Mouse (Mus musculus) heart, embryonic 15.5 days (tissue): Measurements from ENCODE around the gene Cobll1. TPM values are rescaled to one million over a fixed set of nuclear protein-coding genes. Genes with fewer than 3 reads are reported as not detected.

Experiments used
- ATAC-seq: fragments of 200-750 bp; cut with Nextera tagmentation; replicated peaks from 2 replicates; pipeline ENCODE4 v1.8.0; 2017; ENCODE audit warnings: low read depth, moderate TSS enrichment; ENCODE audit not compliant: insufficient number of reproducible peaks, insufficient read depth, low FRiP score
- H3K27ac ChIP-seq: fragments of 300-500 bp; sonication (generic); 2 replicates; pipeline ENCODE4 v1.5.1; 2015; ENCODE audit warnings: mild to moderate bottlenecking, inconsistent platforms
- H3K27me3 ChIP-seq: fragments of 300-500 bp; sonication (generic); 2 replicates; pipeline ENCODE4 v1.6.1; 2015; ENCODE audit warnings: inconsistent platforms
- H3K36me3 ChIP-seq: fragments of 300-500 bp; sonication (generic); 2 replicates; pipeline ENCODE4 v1.6.1; 2015; ENCODE audit warnings: mild to moderate bottlenecking, inconsistent platforms
- H3K4me1 ChIP-seq: fragments of 300-500 bp; sonication (generic); replicated peaks from 2 replicates; pipeline ENCODE4 v1.6.1; 2015; ENCODE audit warnings: inconsistent platforms
- H3K4me2 ChIP-seq: fragments of 300-500 bp; sonication (generic); 2 replicates; pipeline ENCODE4 v1.6.1; 2015; ENCODE audit warnings: inconsistent platforms, mild to moderate bottlenecking, moderate library complexity
- H3K4me3 ChIP-seq: fragments of 300-500 bp; sonication (generic); 2 replicates; pipeline ENCODE4 v1.5.1; 2015; ENCODE audit warnings: mild to moderate bottlenecking, inconsistent platforms
- H3K9ac ChIP-seq: fragments of 300-500 bp; sonication (generic); 2 replicates; pipeline ENCODE4 v1.6.1; 2015; ENCODE audit warnings: mild to moderate bottlenecking, inconsistent platforms
- H3K9me3 ChIP-seq: fragments of 300-500 bp; sonication (generic); replicated peaks from 2 replicates; pipeline ENCODE4 v1.6.1; 2016; ENCODE audit warnings: inconsistent platforms
- WGBS: fragments of 180-500 bp; shearing (Covaris S2); methylation state at CpG from one replicate; pipeline ENCODE4 v1.1.7; 2015; ENCODE audit warnings: mixed read lengths; 5-methylcytosine and 5-hydroxymethylcytosine counted together
- polyA plus RNA-seq: library from polyadenylated mRNA; unstranded; fragments of >200 nt; fragmentation: Nextera tagmentation; extraction: Ambion mirVana; gene quantifications from 2 replicates; pipeline ENCODE4 v1.2.1, GENCODE M21; 2015

Cobll1 gene
- polyA plus RNA-seq, 1 experiment from 2014 or later, result 9.9 TPM

DNA sequence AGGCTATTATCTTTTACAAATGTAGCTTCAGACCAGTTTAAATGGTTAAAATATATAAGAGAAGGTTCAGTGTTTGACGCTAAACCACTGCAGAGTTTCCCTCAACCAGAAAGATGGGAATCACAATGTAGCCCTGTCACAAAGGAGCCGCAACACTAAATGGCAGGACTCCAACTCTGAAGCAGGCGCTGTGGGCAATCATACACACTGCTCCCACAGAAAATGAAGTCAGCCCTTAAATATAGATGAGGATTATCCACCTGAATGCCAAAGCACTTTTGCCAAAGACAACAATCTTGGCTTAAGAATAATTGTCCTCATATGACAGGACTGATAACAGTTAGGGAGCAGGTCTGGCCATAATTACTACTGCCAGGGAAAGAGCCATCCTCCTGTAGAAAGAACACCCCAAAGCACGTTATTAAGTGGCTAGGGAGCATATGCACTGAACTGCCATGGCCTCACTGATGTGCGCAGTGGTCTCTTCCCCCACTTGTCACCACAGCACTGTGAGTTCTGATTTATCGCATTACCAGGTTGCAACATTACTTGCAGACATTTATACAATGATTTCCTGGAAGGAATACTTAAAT is 98.8 kb downstream of the Cobll1 start:
- H3K27me3 ChIP-seq, result no peaks in the 10 kb centered on the region
- no peak overlapping the region for H3K9ac ChIP-seq
- H3K4me1 ChIP-seq, result peaks cover 21% of the 10 kb centered on the region
- H3K36me3 ChIP-seq, result no peaks in the 10 kb centered on the region
- WGBS, result 28% methylated on average over 6 of the region's 6 CpGs
- peak overlapping the region; percentile 73 for H3K27ac ChIP-seq
- ATAC-seq, result peak; percentile 78
- H3K4me2 ChIP-seq, result peak overlapping the region; percentile 15; the same call in 1 of the 2 replicates
- H3K9me3 ChIP-seq, result no peaks in the 10 kb centered on the region
- H3K4me3 ChIP-seq, result no peak overlapping the region

DNA sequence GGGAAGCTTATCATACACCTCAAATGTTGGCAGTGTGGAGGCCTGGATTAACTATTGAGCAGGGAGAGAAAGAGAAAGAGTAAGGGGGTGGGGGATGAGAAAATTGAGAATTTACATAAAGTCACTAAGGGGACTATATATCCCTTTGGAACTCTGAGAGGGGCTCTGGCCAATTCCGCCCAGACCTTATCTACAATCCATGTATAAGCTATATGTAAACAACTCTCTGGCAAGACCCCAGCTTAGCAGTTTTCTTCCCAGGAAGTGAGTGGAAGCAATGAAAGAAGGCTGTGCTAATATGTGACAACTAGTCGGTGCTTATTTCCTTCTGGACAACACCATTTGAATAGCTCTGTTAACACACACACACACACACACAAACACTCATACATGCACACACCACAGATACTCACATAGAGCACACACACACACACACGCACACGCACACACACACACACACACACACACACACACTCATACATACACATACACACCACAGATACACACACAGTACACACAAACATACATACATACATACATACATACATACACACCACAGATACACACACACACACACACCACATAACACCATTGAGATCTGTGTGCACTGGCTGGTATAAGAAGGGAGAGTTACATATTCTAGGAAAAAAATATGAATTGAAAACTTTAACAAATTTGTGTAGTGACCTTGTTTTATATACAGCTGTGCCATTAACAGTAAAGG is 99.4 kb downstream of the Cobll1 start:
- H3K4me2 ChIP-seq, result no peak overlapping the region
- H3K4me1 ChIP-seq, result peaks cover 21% of the 10 kb centered on the region
- no peaks in the 10 kb centered on the region for H3K36me3 ChIP-seq
- no peak overlapping the region for H3K4me3 ChIP-seq
- no peak for ATAC-seq
- WGBS, result 59% methylated on average over 4 of the region's 4 CpGs
- no peaks in the 10 kb centered on the region for H3K27me3 ChIP-seq
- H3K9ac ChIP-seq, result no peak overlapping the region
- peak overlapping the region; percentile 73 for H3K27ac ChIP-seq
- H3K9me3 ChIP-seq, result no peaks in the 10 kb centered on the region

DNA sequence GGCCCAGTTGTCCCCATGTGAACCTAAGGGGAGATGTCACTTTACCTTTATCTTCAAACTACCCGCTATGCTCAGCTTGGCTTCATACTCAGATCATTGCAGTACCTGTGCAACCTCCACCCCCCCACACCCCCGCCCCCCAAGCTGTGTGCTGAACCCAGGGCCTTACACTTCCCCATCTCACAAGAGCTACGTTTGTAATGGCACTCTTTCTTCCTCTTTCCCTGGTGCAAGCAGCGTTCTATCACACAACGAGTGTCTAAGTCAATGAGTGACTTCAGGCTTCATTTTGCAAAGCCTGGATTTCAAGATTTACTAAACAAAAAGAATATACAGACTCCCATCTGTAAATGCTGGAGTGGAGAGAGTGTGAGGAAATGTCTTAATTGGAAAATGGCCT is 100.2 kb downstream of the Cobll1 start:
- WGBS, result 77% methylated on average over 5 of the region's 5 CpGs
- Histone ChIP-seq H3K4me2 (no peak overlapping the region), H3K36me3 (no peaks in the 10 kb centered on the region), H3K4me1 (peaks cover 21% of the 10 kb centered on the region), H3K27ac (0 out of 2 replicates have a peak overlapping the region, but pooled peaks have one; percentile 73), H3K9ac (no peak overlapping the region), H3K4me3 (no peak overlapping the region), H3K9me3 (no peaks in the 10 kb centered on the region), H3K27me3 (no peaks in the 10 kb centered on the region)
- no peak for ATAC-seq

DNA sequence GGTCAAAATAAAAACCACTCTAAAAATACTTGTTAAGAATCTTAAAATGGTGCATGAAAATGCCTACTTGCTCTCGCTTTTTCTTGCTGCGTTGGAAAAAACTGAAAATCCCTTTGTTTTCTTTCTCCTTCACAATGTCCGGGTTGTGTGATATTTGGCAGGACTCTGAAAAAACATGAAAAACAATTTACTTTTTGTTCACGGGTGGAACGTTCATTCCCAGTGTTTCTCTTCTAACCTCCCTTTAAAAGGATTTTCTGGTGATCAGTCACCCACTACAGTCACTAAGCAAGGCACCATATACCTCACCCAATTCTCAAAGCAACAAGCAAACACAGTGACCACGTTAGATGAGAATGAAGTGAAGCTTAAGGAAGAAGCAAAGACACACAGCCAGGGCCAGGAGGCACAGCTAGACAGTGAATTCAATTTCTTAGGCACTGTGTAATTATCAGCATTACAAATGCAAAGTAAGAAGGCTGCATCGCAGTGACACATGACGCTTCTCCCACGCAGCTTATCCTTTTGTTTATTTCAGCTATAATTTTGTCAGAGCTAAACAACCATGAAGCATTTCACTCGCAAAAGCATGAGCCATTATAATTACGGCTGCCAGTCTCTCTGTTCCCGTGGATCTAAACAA is 112.9 kb downstream of the Cobll1 start:
- no peaks in the 10 kb centered on the region for H3K36me3 ChIP-seq
- H3K4me2 ChIP-seq, result no peak overlapping the region
- H3K27ac ChIP-seq, result no peak overlapping the region
- no peak overlapping the region for H3K9ac ChIP-seq
- H3K4me3 ChIP-seq, result no peak overlapping the region
- no peaks in the 10 kb centered on the region for H3K9me3 ChIP-seq
- peaks cover 13% of the 10 kb centered on the region for H3K4me1 ChIP-seq
- H3K27me3 ChIP-seq, result no peaks in the 10 kb centered on the region
- no peak for ATAC-seq
- WGBS, result 80% methylated on average over 12 of the region's 12 CpGs

DNA sequence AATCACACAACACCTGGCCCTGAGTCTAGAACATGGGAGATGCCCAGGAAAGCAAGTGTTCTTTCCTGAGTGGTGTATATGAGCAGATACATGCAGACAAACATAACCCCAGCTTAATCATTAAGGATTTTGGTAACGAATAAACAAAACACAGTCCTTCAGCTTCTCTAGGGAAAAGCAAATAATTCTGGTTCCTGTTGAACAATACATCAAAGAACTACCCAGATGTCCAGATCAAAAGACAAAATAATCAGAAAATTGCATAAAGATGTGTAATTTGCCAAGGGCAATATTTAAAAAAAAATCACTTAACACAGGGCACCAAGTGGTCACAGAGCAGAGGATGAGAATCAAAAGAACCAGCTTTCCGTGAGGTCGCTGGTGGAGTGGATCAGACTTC is 115.5 kb downstream of the Cobll1 start:
- Histone ChIP-seq H3K4me1 (peaks cover 17% of the 10 kb centered on the region), H3K9me3 (no peaks in the 10 kb centered on the region), H3K27me3 (no peaks in the 10 kb centered on the region), H3K36me3 (no peaks in the 10 kb centered on the region), H3K27ac (no peak overlapping the region), H3K9ac (no peak overlapping the region), H3K4me3 (no peak overlapping the region), H3K4me2 (no peak overlapping the region)
- WGBS, result 86% methylated on average over 3 of the region's 3 CpGs
- ATAC-seq, result no peak

DNA sequence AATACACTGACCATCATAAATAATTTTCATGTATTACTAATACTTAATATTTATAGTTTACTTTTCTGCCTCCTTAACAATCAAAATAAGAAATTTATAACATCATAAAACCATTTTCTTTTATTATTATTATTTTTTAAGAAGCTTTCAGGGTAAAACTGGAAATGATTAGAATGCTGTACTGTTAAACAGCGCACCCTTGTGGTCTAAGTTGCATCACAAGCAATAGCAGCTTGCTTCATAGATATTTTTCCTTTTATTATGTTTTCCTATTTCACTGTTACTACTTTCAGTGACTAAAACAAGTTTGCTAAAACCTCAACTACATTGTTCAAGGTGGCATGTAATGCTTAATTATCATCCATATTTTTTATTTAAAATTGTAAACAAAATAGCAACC is 117.8 kb downstream of the Cobll1 start:
- Histone ChIP-seq H3K9me3 (no peaks in the 10 kb centered on the region), H3K4me3 (no peak overlapping the region), H3K27ac (no peak overlapping the region), H3K9ac (no peak overlapping the region), H3K4me2 (no peak overlapping the region), H3K36me3 (no peaks in the 10 kb centered on the region), H3K4me1 (peaks cover 8% of the 10 kb centered on the region), H3K27me3 (no peaks in the 10 kb centered on the region)
- WGBS, result 3% methylated on average over 1 of the region's 1 CpGs
- ATAC-seq, result no peak

DNA sequence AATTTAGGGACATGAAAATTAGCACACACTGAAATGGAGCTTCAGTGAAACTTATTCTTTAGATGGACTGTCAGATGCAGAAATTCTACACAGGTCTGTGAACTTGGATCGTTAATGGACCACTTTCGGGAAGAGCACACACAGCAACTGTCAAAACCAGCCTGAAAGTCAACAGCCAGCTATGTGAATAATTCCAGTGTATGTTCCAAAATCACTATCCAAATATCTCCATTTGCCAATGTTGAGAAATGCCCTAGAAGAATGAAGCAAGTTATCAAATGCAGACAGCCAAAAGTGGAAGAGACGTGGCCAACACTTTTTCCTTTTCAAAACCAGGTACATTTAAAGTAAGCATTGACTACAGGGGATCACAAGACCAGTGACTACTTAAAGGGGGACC is 118.2 kb downstream of the Cobll1 start:
- no peak overlapping the region for H3K27ac ChIP-seq
- no peak overlapping the region for H3K4me2 ChIP-seq
- no peak overlapping the region for H3K4me3 ChIP-seq
- peaks cover 9% of the 10 kb centered on the region for H3K4me1 ChIP-seq
- H3K9ac ChIP-seq, result no peak overlapping the region
- 65% methylated on average over 3 of the region's 3 CpGs for WGBS
- no peak for ATAC-seq
- H3K36me3 ChIP-seq, result no peaks in the 10 kb centered on the region
- no peaks in the 10 kb centered on the region for H3K27me3 ChIP-seq
- no peaks in the 10 kb centered on the region for H3K9me3 ChIP-seq

DNA sequence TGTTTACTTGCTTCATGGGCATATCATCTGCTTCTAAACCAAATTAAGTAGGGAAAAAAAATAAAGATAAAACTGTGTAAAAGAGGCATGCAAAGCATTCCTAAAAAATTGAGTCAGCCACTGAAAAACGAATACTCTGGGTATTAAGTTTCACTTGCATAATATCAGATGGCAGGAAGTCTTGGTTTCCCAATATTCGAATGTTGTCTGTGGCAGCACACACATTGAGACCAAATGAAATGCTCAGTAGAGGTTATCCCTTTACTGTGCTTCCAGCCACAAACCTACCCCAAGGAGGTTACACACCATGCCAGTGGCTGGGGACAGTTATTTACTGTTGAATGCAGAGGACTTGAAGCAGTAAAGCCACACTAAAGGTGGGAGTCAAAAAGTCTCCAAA is 119.1 kb downstream of the Cobll1 start:
- Histone ChIP-seq H3K27ac (no peak overlapping the region), H3K4me2 (no peak overlapping the region), H3K9me3 (no peaks in the 10 kb centered on the region), H3K27me3 (no peaks in the 10 kb centered on the region), H3K4me3 (no peak overlapping the region), H3K9ac (no peak overlapping the region), H3K4me1 (peaks cover 9% of the 10 kb centered on the region), H3K36me3 (no peaks in the 10 kb centered on the region)
- WGBS, result 66% methylated on average over 2 of the region's 2 CpGs
- ATAC-seq, result no peak

DNA sequence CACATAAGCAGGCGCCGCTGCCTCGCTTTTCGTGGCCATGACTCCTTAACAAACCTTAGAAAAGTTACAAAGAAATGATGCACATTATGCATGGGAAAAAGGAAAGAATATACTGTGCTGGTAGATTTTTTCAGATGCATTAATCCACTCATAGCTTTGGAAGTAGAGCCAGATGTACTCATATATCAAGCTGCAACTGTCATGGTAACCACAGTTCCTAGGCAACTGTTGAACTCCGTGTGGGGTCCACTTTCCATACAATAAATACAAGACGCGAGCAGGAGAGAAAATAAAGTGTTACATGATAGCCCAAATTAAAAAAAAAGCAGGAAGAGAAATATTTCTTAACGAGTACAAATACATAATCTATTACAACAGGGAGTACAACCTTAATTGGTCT is 119.5 kb downstream of the Cobll1 start:
- Histone ChIP-seq H3K9me3 (no peaks in the 10 kb centered on the region), H3K9ac (no peak overlapping the region), H3K27ac (0 out of 2 replicates have a peak overlapping the region, but pooled peaks have one; percentile 38), H3K4me1 (peaks cover 9% of the 10 kb centered on the region), H3K4me3 (no peak overlapping the region), H3K27me3 (no peaks in the 10 kb centered on the region), H3K36me3 (no peaks in the 10 kb centered on the region), H3K4me2 (no peak overlapping the region)
- 82% methylated on average over 8 of the region's 8 CpGs for WGBS
- no peak for ATAC-seq

DNA sequence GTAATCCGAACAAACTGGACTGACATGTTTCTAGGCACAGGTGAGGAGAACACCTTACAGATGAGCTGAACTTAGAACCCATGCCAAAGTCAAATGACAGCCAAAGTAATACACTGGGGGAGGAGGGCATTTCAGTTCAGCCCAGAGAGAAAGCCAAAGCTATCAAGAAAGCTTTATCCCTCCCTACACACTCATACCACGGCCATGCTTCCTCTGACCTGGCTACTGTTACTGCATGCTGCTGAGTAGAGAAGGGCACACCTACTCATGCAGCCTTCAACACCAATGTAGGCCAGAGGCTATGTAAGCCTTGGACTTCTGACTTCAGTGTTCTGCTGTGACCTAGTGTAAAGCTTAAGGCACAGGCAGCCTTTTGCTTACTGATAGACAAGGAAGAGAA is 120.1 kb downstream of the Cobll1 start:
- Histone ChIP-seq H3K9ac (no peak overlapping the region), H3K4me2 (no peak overlapping the region), H3K27ac (peak overlapping the region; percentile 38; the same call in 1 of the 2 replicates), H3K9me3 (no peaks in the 10 kb centered on the region), H3K4me1 (peaks cover 11% of the 10 kb centered on the region), H3K4me3 (no peak overlapping the region), H3K36me3 (no peaks in the 10 kb centered on the region), H3K27me3 (no peaks in the 10 kb centered on the region)
- 64% methylated on average over 2 of the region's 2 CpGs for WGBS
- ATAC-seq, result no peak

DNA sequence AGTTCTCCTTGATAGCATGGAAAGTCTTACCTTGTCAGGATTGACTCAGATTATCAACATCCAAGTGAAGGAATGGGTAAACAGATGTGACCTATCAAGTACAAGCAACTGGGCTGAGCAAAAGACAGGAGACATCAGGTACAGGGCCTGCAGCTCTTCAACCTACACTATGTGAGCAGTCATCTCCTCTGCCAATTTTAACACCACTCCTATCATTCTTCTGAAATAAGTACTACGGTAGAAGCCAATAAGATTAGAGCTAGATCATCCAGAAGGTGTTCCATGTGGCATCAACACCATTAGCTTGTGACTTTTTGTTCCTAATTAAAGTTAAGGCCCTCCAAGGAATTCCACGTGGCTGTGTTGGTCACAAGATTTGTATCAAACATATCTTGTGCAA is 121.3 kb downstream of the Cobll1 start:
- Histone ChIP-seq H3K9me3 (no peaks in the 10 kb centered on the region), H3K27me3 (no peaks in the 10 kb centered on the region), H3K9ac (no peak overlapping the region), H3K4me2 (no peak overlapping the region), H3K4me1 (peaks cover 11% of the 10 kb centered on the region), H3K36me3 (no peaks in the 10 kb centered on the region), H3K4me3 (no peak overlapping the region), H3K27ac (peak overlapping the region; percentile 54)
- ATAC-seq, result peak; percentile 55; the same call in 1 of the 2 replicates
- 32% methylated on average over 2 of the region's 2 CpGs for WGBS
